Mouse (Mus musculus): ENCODE results near the gene Il12b. TPM values are rescaled to one million over a fixed set of nuclear protein-coding genes. Genes with fewer than 3 reads are reported as not detected.

Gene Il12b
- not detected for total RNA-seq (2023)

DNA sequence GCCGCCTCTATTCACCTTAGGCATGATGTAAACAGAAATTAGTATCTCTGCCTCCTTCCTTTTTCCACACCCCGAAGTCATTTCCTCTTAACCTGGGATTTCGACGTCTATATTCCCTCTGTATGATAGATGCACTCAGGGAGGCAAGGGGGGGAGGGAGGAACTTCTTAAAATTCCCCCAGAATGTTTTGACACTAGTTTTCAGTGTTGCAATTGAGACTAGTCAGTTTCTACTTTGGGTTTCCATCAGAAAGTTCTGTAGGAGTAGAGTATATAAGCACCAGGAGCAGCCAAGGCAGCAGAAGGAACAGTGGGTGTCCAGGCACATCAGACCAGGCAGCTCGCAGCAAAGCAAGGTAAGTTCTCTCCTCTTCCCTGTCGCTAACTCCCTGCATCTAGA lies at the start of gene Il12b:
TSS of gene Il12b (plus strand) at position 301 of the 400 bp plus-strand sequence.

Other genes with a start within 250 kb of the Il12b start
- 10 to 100 TPM; 16.7 to 18.9 TPM for gene Ublcp1, start 70.4 kb downstream of the Il12b start, total RNA-seq (2023)
- gene Rnf145, start 118.9 kb downstream of the Il12b start, total RNA-seq (2023): 100 to 1,000 TPM; 156 to 169 TPM
- 1 to 10 TPM in 1 of 2 experiments, under 1 TPM in 1; 0.30 to 1.5 TPM for gene Ebf1, start 217.3 kb downstream of the Il12b start, total RNA-seq (2023)